Mouse (Mus musculus) layer of hippocampus, postnatal 10 days (tissue): Measurements from ENCODE around the gene Eif2b3. TPM values are rescaled to one million over a fixed set of nuclear protein-coding genes. Genes with fewer than 3 reads are reported as not detected.

Source experiments
- DNase-seq, 2 experiments: peaks; one replicate each; pipeline ENCODE4 v3.0.0; 2021; ENCODE audit warnings: low spot score in 2 of 2
- long read RNA-seq: library from polyadenylated mRNA; stranded (forward); transcript quantifications from one replicate; pipeline ENCODE4 v2.0.0, GENCODE M21; 2023
- total RNA-seq, 2 experiments: library from RNA; stranded (reverse); gene quantifications; 2 replicates each; pipeline ENCODE4 v1.2.3; 2021

Eif2b3 gene
- 10 to 100 TPM; 26.1 to 27.0 TPM for total RNA-seq
- long read RNA-seq, transcript Eif2b3-203 (12 exons, 1,555 nt): major isoform, 33 of 47 reads
- long read RNA-seq, partial matches to known transcripts: 6 of 47 reads
- long read RNA-seq, other reads (novel, unspliced or antisense): 8 of 47 reads

DNA sequence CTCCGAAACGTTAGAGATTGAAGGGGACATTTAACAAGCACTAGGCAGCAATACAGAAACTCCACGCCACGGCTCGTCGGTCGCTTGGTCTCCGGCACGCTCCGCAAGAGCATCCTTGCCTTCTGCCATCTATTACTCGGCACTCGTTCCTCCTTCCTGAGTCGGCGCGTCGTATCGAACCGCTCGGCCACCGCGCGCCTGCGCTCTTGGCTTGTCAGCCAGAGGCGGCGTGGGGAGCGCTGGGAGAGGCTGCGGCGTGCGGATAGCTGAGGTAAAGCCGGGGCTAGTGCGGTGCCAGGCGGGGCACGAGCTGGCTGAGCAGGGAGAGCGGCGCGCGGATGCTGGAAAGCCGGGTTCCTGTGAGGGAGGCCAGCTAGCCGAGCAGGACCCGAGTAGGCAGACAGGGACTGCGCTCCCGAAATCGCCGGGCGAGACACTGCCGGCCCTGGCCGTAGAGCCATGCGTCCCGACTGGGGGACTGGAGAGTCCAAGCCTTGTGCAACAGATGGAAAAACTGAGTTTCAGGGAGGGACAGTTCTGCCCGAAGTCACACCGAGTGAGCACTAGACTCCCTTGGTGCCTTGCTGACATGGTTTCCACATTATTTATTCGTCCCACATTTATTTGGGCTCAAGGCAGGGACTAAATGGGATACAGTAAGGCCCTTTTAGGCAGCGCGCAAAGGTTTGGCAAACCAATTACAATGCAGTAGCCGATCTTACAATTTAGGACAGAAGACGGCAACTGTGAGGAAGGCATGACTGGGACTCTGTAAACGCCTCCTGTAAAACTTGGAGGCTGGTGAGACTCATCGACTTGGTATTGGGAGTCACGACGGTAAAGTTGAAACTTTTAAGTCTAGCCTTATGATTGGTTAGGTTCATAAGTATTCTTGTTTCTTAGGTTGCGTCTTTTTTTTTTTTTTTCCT lies at the start of gene Eif2b3:
Eif2b3 (plus strand) TSS at position 197 of the 929 bp plus-strand sequence.
- DNase-seq: peak; percentile 85 to 90

DNA sequence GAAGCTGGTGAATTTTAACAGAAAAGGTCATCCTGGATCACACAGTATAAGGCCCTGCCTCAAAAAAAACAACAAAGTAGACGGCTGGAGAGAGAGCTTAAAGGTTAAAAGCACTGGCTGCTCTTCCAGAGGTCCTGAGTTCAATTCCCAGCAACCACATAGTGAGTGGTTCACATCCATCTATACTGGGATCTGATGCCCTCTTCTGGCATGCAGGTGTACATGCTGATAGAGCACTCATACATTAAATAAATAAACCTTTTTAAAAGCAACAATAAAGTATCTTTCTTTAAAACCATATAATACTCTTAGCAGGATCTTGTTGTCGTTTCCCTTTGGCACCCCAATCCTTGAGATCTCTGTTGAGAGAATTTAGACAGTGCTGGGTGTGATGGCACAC lies 42.7 kb upstream of the Eif2b3 start:
- no peak for DNase-seq

DNA sequence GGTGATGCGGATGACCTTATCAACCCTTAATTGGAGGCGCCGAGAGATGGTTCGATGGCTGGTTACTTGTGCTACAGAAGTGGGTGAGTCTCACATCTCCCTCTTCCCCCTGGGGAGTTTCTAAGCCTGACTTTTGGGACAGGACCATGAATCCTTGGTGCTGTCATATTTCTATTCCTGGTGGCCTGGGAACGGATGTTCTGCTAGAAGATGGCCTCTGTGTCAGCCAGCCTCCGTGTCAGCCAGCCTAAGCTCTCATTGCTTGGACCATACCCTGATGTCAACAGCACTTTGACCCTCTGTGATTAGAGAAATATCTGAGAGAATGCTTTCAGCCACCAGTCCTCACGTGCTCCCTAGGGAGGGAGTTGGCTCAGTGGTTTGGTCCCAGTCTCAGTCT lies 33.5 kb upstream of the Eif2b3 start:
- no peak for DNase-seq

DNA sequence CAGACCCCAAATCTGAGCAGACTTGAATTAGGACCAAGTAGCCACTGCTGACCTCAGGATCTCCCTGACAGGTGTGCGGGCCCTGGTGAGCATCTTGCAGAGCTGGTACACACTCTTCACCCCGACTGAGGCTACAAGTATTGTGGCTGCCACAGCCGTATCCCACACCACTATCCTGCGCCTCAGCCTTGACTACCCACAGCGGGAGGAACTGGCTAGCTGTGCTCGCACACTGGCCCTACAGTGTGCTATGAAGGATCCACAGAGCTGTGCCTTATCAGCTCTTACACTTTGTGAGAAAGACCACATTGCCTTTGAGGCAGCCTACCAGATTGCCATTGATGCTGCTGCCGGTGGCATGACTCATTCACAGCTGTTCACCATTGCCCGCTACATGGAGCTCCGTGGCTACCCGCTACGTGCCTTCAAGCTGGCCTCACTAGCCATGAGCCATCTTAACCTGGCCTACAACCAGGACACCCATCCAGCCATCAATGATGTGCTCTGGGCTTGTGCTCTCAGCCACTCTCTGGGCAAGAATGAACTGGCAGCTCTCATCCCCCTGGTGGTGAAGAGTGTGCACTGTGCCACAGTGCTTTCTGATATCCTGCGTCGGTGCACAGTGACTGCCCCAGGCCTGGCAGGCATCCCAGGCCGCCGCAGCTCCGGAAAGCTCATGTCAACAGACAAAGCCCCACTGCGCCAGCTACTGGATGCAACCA lies 32.6 kb upstream of the Eif2b3 start:
- DNase-seq: peak; percentile 75 to 80

DNA sequence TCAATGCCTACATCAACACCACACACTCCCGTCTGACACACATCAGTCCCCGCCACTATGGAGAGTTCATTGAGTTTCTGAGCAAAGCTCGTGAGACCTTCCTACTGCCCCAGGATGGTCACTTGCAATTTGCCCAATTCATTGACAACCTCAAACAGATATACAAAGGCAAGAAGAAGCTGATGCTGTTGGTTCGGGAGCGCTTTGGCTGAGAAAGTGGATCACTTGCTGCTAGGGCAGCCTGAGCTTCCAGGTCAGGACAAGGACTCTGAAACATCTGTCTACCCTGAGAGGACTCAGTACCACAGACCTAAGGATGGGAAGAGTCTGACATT lies 32.1 kb upstream of the Eif2b3 start:
- no peak for DNase-seq

DNA sequence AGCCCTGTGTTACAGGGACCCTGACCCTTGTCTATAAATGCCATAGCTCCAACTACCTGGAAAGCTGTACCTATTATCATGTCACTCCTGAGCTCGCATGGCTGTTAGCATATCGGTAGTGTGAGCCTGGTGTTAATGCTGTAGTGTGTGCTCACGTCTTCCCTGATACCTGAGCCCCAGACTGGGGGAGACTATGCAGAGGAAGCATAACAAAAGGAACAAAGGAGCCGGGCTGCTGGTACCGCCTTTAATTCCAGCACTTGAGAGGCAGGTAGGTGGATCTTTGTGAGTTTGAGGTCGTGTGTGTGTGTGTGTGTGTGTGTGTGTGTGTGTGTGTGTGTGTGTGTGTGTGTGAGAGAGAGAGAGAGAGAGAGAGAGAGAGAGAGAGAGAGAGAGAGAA lies 29.5 kb upstream of the Eif2b3 start:
- DNase-seq: no peak

DNA sequence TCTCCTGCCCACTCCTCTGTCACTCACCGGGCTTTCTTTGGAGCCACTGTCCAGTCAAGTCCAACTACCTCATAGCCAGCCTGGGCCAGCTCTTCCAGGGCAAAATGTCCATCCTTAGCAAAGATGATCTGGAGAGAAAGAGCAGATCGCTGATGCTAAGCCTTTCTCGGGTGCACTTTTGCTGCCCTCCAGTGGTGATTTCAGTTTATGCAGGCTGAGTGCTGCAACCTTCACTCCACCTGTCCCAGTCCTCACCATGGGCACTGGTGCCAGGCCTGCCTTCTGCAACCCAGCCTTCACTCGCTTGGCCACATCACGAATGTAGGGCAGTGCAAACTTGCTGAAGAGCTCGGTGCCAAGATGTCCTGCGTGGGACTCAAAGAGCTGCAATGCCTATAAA lies 27.8 kb upstream of the Eif2b3 start:
- peak; percentile 88 to 89 for DNase-seq

DNA sequence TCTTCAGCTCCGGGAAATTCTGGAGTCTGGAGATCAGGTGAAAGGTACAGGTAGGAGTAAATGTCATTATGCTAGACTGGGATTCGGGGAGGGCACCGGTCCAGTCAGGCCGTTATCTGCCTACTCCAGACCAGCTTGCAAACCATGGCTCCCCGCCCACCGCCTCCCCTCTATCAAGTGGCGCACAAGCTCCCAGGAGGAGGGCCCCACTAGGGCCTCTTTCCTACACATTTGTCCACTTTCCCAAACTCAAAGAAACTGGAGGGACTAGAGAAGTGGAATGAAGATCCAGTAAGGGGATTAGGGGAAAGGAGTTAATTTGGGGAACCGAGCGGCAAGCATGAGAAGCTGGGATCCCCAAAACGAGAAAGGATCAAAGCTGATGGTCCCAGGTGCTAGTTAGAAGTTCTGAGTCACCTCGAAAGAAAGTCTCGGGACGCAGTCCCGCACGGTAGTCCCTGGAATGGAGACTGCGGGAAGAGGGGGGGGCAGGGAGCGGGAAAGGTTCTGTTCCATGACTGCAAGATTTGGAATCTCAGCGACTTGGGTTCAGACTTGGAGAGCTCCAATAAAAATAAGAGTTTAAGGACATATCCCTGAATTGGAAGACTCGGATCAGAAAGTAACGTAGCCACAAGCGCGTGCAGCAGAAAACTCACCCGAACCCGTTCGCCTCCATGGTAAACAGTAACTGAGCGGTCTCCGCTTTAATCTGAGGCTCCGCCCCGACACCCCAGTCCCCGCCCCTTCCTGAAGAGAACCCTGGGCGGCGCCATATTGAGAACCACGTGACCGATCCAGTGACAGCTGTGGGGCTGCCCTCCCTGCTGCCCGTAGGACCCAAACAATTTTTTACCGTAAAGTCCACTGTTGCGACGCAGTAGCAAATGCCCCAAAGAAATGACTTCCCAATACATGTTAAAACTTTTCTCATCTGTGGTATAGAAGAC lies 25.3 kb upstream of the Eif2b3 start, which contains the start of gene Urod:
Urod (minus strand) TSS at position 742 of the 950 bp plus-strand sequence.
- peak; percentile 89 to 94 for DNase-seq

DNA sequence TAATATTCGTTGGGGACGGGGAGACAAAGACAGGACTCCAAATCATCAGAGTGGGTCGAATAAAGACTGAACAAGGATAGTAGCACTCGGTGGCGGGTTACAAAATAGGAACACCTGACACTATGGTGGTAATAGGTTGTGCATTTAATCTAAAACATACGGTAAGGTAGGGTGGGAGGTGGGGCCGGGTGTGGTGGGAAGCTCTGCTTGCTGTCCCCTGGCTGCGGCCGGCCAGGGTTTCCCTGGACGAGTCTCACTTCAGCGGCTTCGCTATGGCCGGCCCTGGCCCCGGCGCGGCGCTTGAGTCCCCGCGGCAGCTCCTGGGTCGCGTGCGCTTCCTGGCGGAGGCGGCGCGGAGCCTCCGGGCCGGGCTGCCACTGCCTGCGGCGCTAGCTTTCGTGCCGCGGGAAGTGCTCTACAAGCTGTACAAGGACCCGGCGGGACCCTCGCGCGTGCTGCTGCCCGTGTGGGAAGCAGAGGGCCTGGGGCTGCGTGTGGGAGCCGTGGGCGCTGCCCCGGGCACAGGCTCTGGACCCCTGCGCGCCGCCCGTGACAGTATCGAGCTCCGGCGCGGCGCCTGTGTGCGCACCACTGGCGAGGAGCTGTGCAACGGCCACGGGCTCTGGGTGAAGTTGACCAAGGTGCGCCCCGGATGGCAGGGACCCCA lies 23.9 kb upstream of the Eif2b3 start, which contains the start of gene Hectd3:
Hectd3 (plus strand) TSS at position 187 of the 667 bp plus-strand sequence.
- peak; percentile 50 to 63 for DNase-seq

DNA sequence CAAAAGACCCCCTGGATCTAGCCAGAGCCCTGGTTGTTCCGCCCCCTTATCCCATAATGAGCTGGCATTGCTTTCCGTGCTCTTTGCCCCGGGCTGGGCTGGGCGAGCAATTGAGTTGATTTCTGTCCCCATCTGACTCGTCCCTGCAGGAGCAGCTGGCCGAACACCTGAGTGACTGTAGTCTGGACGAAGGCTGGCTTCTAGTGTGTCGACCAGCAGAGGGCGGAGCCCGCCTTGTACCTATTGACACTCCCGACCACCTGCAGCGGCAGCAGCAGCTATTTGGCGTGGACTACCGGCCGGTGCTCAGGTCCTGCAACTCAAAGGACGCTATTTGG lies 23.4 kb upstream of the Eif2b3 start:
- peak in 1 of 2 experiments; percentile 55 for DNase-seq

DNA sequence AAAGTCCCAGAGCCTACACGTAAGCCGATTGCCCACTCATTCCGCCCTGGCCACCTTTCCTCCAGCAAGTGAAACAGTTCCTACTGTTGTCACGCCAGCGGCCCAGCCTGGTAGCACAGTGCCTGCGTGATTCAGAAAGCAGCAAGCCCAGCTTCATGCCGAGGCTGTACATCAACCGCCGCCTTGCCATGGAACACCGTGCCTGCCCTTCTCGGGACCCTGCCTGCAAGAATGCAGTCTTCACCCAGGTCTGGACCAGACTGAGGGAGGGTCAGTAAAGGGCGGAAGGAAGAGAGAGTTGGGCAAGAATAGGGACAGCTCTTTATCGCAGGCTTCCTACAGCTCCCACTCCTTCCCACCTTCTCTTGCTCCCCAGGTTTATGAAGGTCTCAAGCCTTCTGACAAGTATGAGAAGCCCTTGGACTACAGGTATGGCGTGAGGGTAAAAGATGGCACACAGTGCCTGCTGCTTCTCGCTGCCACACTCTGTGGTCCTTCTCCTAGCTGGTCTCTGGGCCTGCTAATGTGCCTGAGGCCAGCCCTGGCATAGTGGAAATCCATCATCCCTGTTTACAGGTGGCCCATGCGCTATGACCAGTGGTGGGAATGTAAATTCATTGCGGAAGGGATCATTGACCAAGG lies 19.6 kb upstream of the Eif2b3 start:
- DNase-seq: no peak

DNA sequence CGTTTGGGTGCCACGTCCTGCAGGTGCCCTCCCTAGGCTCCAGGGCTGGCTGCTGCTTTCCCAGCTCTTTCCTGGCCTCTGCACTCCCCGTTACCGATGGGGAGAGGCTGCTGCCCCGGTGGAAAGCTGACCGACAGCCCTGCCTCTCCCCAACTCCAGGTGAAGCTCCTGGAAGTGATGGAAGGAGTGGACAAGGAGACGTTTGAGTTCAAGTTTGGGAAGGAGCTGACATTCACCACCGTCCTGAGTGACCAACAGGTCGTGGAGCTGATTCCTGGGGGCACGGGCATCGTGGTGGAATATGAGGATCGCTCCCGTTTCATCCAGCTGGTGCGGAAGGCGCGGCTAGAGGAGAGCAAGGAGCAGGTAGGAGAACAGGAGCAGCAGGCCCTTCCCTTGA lies 17.2 kb upstream of the Eif2b3 start:
- no peak for DNase-seq

DNA sequence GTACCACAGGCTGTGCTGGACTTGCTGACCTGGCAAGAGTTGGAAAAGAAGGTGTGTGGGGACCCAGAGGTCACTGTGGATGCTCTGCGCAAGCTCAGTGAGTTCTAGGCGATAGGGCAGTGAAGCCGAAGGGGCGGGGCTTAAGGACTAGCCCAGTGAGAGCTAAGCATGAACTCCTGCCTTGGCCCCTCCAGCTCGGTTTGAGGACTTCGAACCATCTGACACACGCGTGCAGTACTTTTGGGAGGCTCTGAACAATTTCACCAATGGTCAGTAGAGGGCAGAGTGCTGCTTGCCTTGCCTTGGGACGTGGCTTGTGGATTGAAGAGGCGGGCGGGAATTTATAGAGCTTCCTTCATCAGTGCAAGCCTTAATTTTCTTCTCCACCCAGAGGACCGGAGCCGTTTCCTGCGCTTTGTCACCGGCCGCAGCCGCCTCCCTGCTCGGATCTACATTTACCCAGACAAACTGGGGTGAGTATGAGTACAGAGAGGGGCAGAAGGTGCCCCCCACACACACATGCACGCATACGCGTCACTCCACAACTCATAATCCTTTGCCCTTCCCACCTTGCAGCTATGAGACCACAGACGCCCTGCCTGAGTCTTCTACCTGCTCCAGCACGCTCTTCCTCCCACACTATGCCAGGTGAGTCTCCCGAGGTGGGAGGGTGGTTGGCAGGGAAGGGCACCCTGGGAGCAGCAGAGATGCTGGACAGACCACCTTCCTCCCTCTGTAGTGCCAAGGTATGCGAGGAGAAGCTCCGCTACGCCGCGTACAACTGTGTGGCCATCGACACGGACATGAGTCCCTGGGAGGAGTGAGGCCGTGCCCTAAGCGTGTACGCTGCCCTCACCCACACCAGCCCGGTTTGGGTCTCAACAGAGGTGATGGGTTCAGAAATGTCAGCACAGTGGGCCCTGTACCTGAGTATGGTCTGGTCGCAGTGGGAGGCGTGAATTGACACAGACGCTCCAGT lies 16.4 kb upstream of the Eif2b3 start:
- DNase-seq: peak; percentile 61 to 69

DNA sequence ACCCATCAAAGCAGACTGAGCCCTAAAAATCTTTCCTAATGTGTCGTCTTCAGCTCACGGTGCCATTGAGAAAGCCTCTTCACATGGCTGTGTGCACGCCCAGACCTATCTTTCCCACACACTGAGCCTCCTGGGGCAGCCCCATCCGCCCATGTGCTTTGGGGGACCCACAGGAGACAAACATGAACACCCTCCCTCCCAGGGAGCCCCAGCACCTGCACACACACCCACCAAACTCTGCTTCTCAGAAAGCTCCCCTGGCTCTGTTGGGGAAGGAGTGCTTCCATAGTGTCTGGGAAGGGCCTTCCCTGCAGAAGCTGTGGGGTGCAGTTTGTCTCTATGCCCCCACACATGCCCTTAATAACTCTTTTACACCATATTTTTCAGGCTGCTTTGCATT lies 14.6 kb upstream of the Eif2b3 start:
- DNase-seq: no peak

DNA sequence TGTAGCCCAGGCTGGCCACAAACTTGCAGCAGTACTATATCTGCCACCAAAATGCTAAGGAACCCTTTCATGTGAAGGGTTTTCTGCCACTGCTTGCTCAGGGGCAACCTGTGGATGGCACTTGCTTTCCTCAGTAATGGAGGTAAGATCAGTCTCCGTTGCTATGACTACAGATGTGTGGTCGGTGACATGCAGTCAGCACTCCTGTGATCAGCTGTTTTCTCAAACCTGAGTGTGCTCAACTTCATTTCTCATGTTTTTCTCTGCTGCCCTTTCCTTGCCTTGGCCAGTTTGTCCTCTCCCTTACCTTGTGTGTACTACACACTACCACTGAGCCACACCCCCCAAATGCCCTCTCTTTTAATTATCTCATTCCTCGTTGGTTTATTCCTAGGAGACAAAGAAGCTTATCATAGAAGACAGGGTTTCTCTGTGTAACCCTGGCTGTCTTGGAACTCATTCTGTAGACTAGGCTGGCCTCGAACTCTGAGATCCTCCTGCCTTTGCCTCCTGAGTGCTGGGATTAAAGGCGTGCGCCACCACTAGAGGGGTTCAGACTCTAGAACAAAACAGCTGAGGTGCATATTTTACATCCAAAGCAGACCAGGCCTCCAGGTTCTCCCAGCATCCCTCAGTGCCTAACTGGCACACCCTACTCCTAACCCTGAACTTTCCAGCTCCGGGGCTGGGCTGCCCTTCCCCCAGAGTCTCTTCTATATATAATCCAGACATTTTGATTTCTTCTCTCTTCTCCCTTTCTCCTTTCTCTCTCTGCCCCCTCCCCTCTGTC lies 13.4 kb upstream of the Eif2b3 start:
- DNase-seq: no peak

DNA sequence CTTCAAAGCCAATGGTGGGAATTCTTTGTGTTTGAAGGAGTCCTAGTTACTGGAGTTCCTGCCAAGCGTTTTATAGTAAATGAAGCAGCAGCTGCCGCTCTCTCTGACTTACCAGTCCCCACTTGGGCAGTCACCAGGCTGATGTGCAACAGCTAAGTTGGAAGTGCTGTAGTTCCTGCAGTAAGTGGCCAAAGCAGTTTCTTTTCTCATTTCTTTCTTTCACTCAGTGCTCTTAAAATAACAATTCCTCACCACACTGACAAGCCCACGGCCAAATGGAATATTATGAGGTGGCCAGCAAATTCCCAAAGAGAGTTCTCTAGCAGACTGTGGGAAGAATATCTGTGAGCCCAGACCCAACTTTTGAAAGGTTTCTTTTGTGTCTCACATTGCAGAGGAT lies 12.1 kb upstream of the Eif2b3 start:
- DNase-seq: no peak

DNA sequence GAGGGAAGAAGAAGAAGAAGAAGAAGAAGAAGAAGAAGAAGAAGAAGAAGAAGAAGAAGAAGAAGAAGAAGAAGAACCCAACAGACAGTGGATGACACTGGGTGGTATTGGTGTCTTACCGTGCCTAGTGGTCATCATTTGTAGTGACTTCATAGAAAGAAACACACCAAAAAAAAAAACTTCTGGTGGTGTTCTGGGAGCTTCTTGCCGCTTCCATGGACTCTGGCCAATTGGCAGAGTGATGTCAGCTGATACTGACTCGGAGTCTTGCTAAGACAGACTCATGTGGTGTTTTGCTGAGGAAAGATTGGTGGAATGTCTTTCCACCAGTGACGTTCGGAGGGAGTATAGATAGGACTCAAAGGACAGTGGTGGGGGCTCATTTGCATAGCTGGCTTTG lies 9.0 kb upstream of the Eif2b3 start:
- no peak for DNase-seq

DNA sequence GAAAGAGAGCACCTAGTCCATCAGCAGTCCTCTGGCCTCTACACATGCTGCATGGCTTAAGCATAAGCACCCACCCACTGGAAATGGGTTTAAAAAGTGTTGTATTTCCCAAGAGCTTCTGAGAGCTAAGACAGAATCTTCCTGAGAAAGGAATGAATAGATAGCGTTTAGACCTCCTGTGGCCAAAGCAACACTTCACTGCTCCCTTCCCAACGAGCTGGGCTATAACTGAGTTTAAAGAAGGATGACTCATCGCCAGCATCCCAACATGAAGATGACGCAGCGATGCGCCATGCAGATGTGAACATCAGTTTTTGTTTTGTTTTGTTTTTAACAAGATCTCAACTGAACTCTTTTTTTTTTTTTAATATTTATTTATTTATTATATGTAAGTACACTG lies 5.6 kb upstream of the Eif2b3 start:
- no peak for DNase-seq
